Mouse (Mus musculus): ENCODE data around the gene Defb13. TPM values are rescaled to one million over a fixed set of nuclear protein-coding genes. Genes with fewer than 3 reads are reported as not detected.

Gene Defb13
- polyA plus RNA-seq, 1 experiment from 2014 or later, result not detected

Other genes with a start within 250 kb of the Defb13 start
- not detected in 2 replicates for gene AY761184, start 243.1 kb upstream of the Defb13 start, polyA plus RNA-seq (2014; fragmentation: Nextera tagmentation; extraction: Ambion mirVana)
- gene Defa24, start 212.3 kb upstream of the Defb13 start, polyA plus RNA-seq (2014; fragmentation: Nextera tagmentation; extraction: Ambion mirVana), result not detected in 2 replicates
- gene Defb50, start 123.2 kb upstream of the Defb13 start, polyA plus RNA-seq (2014; fragmentation: Nextera tagmentation; extraction: Ambion mirVana), result not detected in 2 replicates
- not detected in 2 replicates for gene Defb2, start 106.8 kb upstream of the Defb13 start, polyA plus RNA-seq (2014; fragmentation: Nextera tagmentation; extraction: Ambion mirVana)
- not detected in 2 replicates for gene Defb10, start 87.9 kb upstream of the Defb13 start, polyA plus RNA-seq (2014; fragmentation: Nextera tagmentation; extraction: Ambion mirVana)
- gene Defb9, start 61.3 kb upstream of the Defb13 start, polyA plus RNA-seq (2014; fragmentation: Nextera tagmentation; extraction: Ambion mirVana), result not detected in 2 replicates
- gene Defb11, start 40.4 kb upstream of the Defb13 start, polyA plus RNA-seq (2014; fragmentation: Nextera tagmentation; extraction: Ambion mirVana), result not detected in 2 replicates
- gene Defb15, start 14.1 kb upstream of the Defb13 start, polyA plus RNA-seq (2014; fragmentation: Nextera tagmentation; extraction: Ambion mirVana), result not detected in 2 replicates
- gene Defb35, start 8.4 kb upstream of the Defb13 start, polyA plus RNA-seq (2014; fragmentation: Nextera tagmentation; extraction: Ambion mirVana), result not detected in 2 replicates
- not detected in 2 replicates for gene Fam90a1a, start 12.0 kb downstream of the Defb13 start, polyA plus RNA-seq (2014; fragmentation: Nextera tagmentation; extraction: Ambion mirVana)
- not detected in 2 replicates for gene Ccdc70, start 23.0 kb downstream of the Defb13 start, polyA plus RNA-seq (2014; fragmentation: Nextera tagmentation; extraction: Ambion mirVana)
- 2.3 and 2.6 TPM in 2 replicates for gene Atp7b, start 113.5 kb downstream of the Defb13 start, polyA plus RNA-seq (2014; fragmentation: Nextera tagmentation; extraction: Ambion mirVana)
- gene Alg11, start 114.0 kb downstream of the Defb13 start, polyA plus RNA-seq (2014; fragmentation: Nextera tagmentation; extraction: Ambion mirVana), result 30.9 and 35.8 TPM in 2 replicates
- gene Nek5, start 178.3 kb downstream of the Defb13 start, polyA plus RNA-seq (2014; fragmentation: Nextera tagmentation; extraction: Ambion mirVana), result 0.21 and 0.24 TPM in 2 replicates
- 7.7 and 8.0 TPM in 2 replicates for gene Nek3, start 219.7 kb downstream of the Defb13 start, polyA plus RNA-seq (2014; fragmentation: Nextera tagmentation; extraction: Ambion mirVana)
- 76.9 and 82.7 TPM in 2 replicates for gene Ckap2, start 239.1 kb downstream of the Defb13 start, polyA plus RNA-seq (2014; fragmentation: Nextera tagmentation; extraction: Ambion mirVana)
- 45.5 and 45.9 TPM in 2 replicates for gene Vps36, start 246.0 kb downstream of the Defb13 start, polyA plus RNA-seq (2014; fragmentation: Nextera tagmentation; extraction: Ambion mirVana)